Comparison of ENCODE assay signal across 8 mouse cellular contexts in the genomic region with DNA sequence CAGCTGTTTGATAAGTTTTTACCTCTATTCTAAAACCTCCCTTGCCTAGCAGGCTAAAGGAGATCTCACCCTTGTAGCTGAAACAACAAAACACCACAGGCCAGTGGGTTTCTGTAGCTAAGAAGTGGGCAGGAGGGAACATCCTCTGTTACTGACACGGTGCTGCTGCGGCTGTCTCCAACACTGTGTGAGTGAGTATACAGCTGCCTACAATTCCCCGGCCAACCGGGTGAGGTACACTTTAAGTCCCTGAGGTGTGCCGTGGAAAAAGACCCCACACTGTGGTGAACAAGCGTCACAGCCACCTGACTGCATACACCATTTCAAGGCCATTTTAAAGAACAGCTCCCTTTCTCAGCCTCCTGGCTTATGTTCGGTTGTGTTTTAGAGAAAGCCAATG.
DNase-seq lines count a peak whose midpoint lies in the region; ATAC-seq lines count a peak whose summit lies in the region.

No protein-coding gene starts in this region.

- peak overlapping the region; percentile 43; the same call in 1 of the 2 replicates for H3K27ac ChIP-seq in kidney, embryonic 16.5 days (ENCODE audit: low read length)
- peak overlapping the region; percentile 67 for H3K27ac ChIP-seq in hindbrain, embryonic 14.5 days
- H3K27ac ChIP-seq in heart, embryonic 12.5 days (ENCODE audit: poor library complexity, severe bottlenecking) = no peak overlapping the region

- no peak overlapping the region for H3K4me3 ChIP-seq in kidney, embryonic 16.5 days (ENCODE audit: low read length)
- H3K4me3 ChIP-seq in hindbrain, embryonic 14.5 days (replicated peaks; ENCODE audit: low read length) = no peak overlapping the region
- H3K4me3 ChIP-seq in heart, embryonic 12.5 days = no peak overlapping the region

- no peak for DNase-seq in kidney, adult 11 months
- DNase-seq in hindbrain, embryonic 14.5 days (ENCODE audit: low spot score) = no peak
- peak; percentile 8 for DNase-seq in mesoderm, embryonic 11.5 days (ENCODE audit: low read depth, low spot score)
- DNase-seq in thymus, postnatal 25 days = peak; percentile 54
- no peak for DNase-seq in cerebellum, adult 9-11 months

- ATAC-seq in kidney, embryonic 16.5 days (ENCODE audit: low FRiP score, low TSS enrichment) = peak; percentile 69
- ATAC-seq in activated CD4-positive, CD25-positive, alpha-beta regulatory T cell, adult 4 months = peak; percentile 51
- ATAC-seq in hindbrain, embryonic 14.5 days (ENCODE audit: low FRiP score) = peak; percentile 56
- no peak for ATAC-seq in heart, embryonic 12.5 days (ENCODE audit: insufficient number of reproducible peaks, low FRiP score)

- H3K4me1 ChIP-seq in kidney, embryonic 16.5 days (ENCODE audit: insufficient read depth, low read length) = peaks cover 11% of the 10 kb centered on the region
- peaks cover 17% of the 10 kb centered on the region for H3K4me1 ChIP-seq in hindbrain, embryonic 14.5 days (replicated peaks; ENCODE audit: control insufficient read depth, insufficient read depth, low read length)
- 0 out of 2 replicates have a peak, but pooled peaks cover 3% of the 10 kb centered on the region for H3K4me1 ChIP-seq in heart, embryonic 12.5 days (replicated peaks)

- 40% methylated on average over 7 of the region's 7 CpGs for WGBS in kidney, embryonic 16.5 days
- 40% methylated on average over 7 of the region's 7 CpGs for WGBS in hindbrain, embryonic 14.5 days
- 43% methylated on average over 7 of the region's 7 CpGs for WGBS in heart, embryonic 12.5 days

- H3K9ac ChIP-seq in kidney, embryonic 16.5 days (replicated peaks; ENCODE audit: low read length) = no peak overlapping the region
- H3K9ac ChIP-seq in hindbrain, embryonic 14.5 days = no peak overlapping the region
- no peak overlapping the region for H3K9ac ChIP-seq in heart, embryonic 12.5 days

- no peaks in the 10 kb centered on the region for H3K9me3 ChIP-seq in kidney, embryonic 16.5 days (ENCODE audit: low read length)
- no peaks in the 10 kb centered on the region for H3K9me3 ChIP-seq in hindbrain, embryonic 14.5 days (ENCODE audit: control insufficient read depth, low read length)
- H3K9me3 ChIP-seq in heart, embryonic 12.5 days (replicated peaks) = no peaks in the 10 kb centered on the region

- no peak overlapping the region for H3K4me2 ChIP-seq in kidney, embryonic 16.5 days (replicated peaks; ENCODE audit: low read depth, low read length)
- H3K4me2 ChIP-seq in hindbrain, embryonic 14.5 days (replicated peaks) = no peak overlapping the region
- H3K4me2 ChIP-seq in heart, embryonic 12.5 days = no peak overlapping the region

- H3K36me3 ChIP-seq in kidney, embryonic 16.5 days (ENCODE audit: insufficient read depth, low read length) = no peaks in the 10 kb centered on the region
- H3K36me3 ChIP-seq in hindbrain, embryonic 14.5 days (replicated peaks; ENCODE audit: control insufficient read depth, insufficient read depth) = no peaks in the 10 kb centered on the region
- H3K36me3 ChIP-seq in heart, embryonic 12.5 days = no peaks in the 10 kb centered on the region

- H3K27me3 ChIP-seq in kidney, embryonic 16.5 days (ENCODE audit: insufficient read depth, low read length) = no peaks in the 10 kb centered on the region
- H3K27me3 ChIP-seq in hindbrain, embryonic 14.5 days (ENCODE audit: control insufficient read depth, insufficient read depth, low read length) = no peaks in the 10 kb centered on the region
- no peaks in the 10 kb centered on the region for H3K27me3 ChIP-seq in heart, embryonic 12.5 days (replicated peaks)

Comparison
In these comparisons a context has a peak if more than half of its experiments do, and no peak if none do; other contexts are left out.
1. DNase-seq: peak in mesoderm, embryonic 11.5 days (single experiment) and thymus, postnatal 25 days (single experiment); none in kidney, adult 11 months (single experiment), hindbrain, embryonic 14.5 days (single experiment) and cerebellum, adult 9-11 months (single experiment).